Mouse (Mus musculus): Measurements from ENCODE around the gene Inafm1.
"Not testable (repeated sequence)": the region's sequence is repeated elsewhere in the genome, so short reads cannot be mapped to it uniquely, and the experiment has no call there.

Inafm1 gene

DNA sequence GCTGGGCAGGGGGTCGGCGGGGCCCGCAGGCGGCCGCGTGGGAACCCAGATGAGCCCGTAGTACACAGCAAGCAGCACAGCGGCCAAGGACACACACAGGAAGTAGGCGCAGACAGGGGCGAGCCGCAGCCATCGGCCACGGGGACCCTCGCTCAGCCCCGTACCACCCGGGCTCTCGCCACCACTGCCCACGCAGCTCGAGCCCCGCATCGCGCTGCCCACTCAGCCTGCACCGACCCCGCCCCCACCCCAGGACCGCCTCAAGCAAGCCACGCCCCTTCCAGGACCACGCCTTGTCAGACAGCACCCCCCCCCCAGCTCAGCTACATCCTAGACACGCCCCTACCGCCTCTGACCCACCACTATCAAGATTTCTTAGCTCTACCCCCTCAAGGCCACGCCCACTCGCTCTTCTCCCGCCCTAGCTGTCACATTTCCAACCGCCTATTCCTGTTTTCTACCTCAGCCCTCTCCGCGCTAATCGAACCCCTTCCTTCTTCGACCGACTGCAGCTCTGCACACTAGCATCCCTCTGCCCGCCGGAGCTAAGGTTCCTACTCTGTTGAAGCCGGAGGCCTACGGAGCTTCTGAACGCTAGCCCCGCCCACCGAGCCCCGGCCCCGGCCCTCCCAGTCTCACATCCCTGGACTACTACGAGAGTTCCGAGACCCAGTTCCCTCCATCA, at the start of gene Inafm1:
TSS of gene Inafm1 (minus strand) at position 537 of the 685 bp plus-strand sequence.
- DNase-seq: peak; percentile 90 to 92

DNA sequence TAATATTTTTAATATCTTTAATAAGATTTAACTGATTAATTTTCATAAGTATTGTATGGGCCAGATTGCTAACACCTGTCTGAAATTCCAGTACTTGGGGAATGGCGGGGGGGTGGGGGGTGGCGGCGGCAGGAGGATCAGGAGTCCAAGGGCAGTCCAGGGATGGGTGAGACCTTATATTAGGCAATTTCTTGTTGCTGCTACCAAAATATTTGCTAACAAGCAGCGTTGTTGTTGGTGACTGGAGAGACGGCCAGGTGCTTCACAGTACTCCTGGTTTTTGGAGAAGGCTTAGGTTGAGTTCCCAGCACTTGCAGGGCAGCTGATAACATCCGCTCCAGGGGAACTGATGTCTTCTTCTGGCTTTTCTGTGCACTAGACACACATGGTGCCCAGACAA, 47.1 kb upstream of the Inafm1 start:
- no peak for DNase-seq

DNA sequence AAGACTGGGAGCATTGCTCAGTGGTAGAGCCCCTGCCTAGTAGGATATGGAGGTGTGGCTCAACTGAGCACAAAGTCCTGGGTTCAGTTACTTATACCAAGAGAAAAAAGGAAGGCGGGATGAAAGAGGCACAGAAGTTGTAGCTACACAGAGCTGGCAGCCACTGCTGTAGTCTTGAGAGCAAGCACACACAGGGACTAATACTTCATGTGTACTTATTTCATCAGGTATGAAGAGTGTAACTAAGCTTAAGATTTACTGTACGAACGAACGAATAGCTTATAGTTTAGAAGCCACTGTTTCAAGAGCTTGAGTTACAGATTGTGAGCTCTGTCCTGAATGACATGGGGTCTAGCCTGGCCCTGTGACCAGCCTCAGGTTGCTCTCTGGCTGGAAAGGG, 45.8 kb upstream of the Inafm1 start:
- DNase-seq: no peak

DNA sequence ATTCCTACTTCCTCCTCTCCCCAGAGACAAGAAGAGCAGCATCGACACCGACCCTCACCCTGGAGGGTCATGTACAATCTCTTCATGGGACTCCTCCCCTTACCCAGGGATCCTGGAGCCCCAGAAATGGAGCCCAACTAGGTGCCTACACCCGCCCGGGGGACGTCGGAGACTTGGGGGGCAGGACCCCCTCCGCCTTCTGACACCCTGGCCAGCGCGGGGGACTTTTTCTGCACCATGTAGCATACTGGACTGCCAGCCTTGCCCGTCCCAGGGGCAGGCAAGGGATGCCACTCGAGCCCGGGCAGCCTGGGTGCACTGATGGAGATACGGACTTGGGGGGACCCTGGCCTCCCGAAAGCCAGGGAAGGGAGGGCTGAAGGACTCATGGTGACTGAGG, 43.7 kb upstream of the Inafm1 start:
- DNase-seq: no peak

DNA sequence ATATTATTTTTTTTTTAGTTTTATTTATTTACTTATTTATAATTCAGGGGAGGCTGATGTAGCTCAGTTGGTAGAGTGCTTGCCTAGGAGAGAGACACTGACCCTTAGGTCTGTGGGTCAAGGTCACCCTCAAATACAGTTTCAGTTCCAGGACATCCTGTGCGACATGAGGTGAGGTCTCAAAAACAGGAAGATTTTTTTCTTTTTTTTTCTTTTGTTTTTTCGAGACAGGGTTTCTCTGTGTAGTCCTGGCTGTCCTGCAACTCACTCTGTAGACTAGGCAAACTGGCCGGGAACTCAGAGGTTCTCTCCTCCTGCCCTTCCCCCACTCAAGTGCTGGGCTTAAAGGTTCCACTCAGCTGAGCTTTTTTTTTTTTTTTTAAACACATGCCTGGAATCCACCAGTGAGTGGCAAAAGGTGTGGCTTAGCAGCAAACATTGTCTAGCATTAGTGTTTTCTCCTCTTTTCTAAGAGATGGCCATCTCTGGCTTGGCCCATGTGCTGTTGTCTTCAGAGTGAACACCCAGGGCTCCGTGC, 41.9 kb upstream of the Inafm1 start:
- peak in 1 of 2 experiments; percentile 44 for DNase-seq

DNA sequence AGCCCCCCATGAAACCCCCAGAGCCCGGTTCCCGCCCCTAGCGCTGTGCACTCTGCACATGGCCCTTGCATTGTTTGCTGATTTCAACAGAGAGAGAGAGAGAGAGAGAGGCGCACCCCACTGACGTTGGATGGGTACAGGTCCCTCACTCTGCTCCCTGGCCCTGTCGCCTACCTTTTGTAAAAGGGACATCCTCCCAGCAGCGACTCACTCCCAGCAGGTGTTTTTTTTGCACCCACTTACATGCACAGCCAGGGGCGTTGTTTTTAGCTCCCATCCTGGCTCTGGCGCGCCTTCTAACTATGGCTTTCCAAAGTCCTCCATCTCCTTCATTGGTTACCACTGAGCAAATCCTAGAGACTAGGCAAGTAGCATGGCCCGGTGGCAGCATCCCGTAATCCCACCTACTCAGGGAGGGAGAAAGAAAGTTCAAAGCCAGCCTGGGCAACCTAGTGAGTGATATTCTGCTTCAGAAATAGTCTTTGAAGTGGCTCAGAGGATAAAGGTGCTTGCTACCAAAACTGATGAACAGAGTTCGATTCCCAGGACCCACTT, 40.9 kb upstream of the Inafm1 start:
- DNase-seq: no peak

DNA sequence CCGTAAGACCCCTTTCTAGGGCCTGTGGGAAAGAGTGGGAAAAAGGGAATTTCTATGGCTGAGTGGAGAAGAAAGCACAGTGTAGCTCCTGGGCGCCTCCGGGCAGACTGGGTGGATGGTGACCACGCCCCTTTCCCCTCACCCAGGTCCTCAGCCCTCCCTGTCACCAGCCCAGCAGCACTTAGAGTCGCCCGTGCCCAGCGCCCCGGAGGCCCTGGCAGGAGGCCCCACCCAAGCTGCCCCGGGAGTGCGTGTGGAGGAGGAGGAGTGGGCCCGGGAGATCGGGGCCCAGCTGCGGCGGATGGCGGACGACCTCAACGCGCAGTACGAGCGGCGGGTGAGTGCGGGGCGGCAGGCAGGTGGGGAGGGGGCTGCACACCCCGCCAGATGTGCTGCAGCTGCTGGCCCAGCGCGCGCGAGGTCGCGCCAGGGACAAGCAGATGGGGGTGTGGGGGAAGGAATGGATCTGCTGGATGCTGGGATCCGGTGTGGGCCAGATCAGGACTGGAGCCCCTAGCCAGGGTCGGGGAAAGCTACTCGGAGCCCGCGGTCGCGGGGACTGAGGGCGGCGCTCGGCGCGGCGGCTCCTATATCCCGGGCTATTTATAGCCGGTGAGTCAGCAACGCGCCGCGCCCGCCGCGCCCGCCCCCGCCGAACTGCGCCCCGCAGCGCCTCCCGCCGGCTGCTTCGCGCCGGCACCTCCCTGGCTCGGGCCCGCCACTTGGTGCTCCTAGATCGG, 40.2 kb upstream of the Inafm1 start:
- peak; percentile 62 to 66 for DNase-seq

DNA sequence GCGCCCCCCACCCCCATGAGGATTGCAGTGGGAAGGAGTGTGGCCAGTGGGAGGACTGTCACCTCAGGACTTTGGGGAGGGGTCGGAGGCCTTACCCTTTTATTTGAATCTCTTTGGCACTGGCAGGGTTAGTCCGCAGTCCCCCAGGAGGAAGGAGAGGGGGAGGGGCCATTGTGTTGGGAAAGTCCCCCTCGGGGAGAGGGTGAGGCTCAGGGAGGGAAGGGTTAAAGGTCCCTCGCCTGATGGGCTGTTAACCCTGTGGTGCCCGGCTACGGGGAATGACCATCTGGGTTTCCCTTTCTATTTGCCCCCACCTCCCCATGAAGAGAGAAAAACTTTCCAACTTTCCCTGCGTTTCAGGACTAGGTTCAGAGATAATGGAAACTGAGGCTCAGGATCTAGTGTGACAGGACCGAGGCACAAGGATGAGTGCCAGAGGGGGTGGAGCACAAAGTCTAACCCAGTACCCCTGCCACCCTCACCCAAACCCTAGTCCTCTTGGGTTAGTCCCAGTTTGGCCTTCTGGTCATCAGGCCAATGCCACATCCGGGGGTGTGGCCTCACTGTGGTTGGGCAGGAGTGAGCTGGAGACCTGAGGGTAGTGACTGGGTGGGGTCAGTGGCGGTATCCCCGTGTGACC, 39.4 kb upstream of the Inafm1 start:
- peak; percentile 63 to 64 for DNase-seq

DNA sequence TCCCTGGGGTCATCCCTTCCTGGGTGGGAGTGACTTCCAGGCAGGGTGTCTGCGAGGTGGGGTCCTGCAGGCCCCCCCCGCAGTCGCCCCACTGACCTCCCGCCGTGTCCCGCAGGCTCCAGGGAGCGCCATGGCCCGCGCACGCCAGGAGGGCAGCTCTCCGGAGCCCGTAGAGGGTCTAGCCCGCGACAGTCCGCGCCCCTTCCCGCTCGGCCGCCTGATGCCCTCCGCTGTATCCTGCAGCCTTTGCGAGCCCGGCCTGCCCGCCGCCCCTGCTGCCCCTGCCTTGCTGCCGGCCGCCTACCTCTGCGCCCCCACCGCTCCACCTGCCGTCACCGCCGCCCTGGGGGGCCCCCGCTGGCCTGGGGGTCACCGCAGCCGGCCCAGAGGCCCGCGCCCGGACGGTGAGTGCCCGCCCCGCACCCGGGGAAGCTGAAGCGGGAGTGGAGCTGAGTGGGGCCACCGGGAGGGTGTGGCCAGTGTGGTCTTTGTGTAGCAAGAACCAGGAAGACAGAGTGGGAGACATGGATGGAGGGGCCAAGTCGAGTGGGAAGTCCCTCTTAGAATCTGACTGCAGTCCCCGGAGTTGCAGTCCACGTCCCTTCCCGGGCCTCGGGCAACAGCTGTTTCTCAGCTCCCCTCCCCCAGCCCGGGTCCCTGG, 38.7 kb upstream of the Inafm1 start:
- DNase-seq: peak in 1 of 2 experiments; percentile 17

DNA sequence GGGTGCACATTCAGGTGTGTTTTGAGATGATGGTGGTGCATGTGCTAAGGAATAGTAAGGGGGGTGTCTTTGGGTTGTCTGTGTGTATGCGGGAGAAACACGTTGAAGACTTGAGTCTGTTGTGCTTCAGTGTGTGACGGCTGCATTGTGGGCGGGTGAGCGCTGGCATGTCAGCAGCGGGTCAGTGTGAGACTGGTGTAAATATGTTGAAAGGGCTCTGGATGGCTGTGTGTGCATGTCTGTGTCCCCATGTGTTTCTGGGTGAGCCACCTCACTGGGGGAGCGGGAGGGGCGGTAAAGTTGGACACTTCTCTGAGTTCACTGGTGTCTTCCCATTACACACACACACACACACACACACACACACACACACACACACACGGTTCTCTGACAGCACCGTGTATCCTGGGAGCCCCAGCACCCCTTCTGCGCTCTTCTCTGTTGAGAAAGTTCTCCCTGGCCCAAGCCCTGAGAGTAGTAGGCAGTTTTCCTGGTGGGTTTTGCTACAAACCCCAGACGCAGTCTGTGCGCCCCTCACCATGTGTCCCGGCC, 38.1 kb upstream of the Inafm1 start:
- peak in 1 of 2 experiments; percentile 18 for DNase-seq

DNA sequence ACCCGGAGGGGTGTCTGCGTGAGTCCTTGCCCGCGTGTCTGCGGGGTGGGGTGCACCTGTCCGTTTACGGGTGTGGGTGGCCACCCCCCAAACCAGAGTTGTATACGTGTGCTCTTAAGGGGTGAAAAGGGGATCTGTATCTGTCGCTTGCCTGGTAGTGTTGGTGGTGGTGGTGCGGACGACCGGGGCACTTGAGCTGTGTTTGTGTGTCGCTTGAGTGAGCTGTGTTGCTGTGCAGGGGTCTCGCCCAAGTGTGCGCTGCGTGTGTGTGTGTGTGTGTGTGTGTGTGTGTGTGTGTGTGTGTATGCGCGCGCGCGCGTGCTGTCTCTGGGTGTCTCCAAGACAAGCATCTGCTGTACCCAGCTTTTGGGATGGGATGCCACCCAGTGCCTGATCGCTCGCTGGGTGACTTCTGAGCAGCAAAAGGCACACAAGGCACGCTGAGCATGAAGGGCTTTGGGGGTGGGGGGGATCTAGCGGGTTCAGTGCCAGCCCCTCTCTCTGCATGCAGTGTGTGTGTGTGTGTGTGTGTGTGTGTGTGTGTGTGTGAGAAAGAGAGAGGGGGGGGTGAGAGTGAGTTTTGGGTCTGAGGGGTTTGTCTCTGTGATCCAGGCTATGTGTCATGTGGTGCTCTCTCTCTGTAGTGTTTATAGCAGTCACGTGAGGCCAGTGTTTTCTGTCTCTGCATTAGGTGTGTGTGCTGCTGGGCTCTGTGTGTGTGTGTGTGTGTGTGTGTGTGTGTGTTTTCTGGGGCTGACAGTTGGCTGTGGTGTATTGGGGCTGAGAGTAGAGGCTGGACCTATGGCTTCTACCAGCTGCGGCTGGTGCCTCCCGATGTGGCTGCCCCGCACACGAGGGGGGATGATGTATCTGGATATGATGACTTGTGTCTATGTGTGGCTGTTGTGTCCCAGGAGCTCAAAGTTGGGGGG, 37.4 kb upstream of the Inafm1 start:
- DNase-seq: peak in 1 of 2 experiments; percentile 13

DNA sequence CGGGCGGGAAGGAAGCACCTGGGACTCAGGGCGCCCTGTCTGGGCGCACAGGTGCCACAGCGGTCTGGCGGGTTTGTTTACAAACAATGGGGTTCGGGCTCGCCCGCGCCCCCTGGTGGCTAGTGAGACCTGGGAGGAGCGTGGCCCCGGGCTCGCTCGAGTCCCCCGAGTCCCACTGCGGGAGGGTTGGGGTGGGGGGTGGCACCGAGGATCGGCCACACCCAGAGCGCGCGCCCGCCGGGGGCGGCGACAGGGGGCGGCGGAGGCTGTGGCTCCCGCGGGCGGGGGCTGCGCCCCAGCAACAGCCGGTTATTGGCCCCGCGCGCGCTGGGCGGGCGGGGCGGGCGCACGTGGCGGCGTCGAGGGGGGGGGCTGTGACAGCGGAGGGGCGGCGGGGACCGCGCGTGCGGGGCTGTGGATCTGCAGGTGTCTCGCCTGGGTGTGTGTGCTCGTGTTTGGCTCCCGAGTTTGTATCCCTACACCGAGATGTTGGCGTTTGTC, 36.7 kb upstream of the Inafm1 start:
- DNase-seq: peak; percentile 67 to 76

DNA sequence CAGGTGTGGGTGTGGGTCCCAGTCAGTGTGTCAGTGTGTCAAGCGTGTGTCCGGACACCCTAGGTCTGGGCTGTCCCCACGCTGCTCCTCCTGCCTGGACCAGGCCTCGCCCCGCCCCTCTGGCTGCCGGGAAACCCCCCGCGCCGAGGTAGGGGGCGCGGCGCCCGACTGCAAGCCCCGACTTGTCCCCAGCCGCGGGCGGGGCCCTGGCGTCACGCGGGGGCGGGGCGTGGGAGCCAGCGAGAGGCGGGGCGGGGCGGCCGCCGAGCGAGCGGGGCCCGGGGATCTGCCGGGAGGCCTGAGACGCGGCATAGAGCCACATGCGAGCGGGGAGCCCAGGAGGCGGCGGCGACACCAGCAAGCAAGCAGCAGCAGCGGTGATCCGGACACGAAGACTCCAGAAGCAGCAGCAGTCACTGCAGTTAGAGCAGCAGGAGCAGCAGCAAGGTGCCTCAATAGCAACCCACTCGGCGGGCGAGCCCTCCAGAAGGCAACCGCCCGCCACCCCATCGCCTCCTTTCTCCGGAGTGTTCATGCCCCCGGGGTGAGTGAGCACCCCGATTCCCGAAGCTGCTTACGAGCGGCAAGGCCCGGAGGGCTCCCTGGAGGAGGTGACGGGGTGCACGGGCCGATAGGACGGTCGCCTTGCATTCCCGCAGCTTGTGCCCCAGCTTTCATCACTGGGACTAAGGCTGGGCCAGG, 36.1 kb upstream of the Inafm1 start:
- DNase-seq: peak; percentile 82 to 87

DNA sequence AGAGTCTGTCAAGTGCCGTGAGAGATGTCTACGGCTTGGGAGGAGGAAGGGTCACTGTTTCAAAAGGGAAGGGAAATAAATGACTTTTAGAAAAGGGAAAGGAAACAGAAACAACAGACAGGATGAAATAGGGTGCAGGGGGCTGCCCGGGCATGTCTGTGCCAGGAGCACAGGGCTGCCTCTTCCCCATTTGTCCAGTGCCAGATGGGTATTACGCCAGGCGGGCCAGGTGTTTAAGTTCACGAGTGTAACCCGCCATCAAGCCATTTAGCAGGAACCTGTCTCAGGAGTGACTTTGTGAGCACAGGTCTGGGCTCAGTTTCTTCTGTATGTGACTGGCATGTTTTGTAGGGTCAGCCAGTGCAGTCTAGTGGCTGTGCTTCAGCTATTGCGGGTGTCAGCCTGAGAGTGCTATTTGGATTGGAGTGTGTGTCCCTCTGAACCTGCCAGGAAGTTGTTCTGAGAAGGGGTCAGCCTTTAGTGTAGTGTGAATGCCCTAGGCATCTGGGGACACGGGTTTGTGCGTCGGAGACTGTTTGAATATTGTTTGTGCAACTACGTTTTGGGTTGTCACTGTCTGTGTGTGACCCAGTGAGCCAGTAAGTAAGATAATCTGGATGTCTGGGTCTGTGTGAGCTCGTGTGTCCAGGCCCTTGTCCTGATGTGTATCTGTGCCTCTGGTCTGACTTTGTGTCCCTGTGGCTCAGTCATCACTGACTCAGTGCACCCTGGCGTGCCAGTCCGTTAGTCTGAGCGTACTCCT, 35.3 kb upstream of the Inafm1 start:
- peak in 1 of 2 experiments; percentile 8 for DNase-seq

DNA sequence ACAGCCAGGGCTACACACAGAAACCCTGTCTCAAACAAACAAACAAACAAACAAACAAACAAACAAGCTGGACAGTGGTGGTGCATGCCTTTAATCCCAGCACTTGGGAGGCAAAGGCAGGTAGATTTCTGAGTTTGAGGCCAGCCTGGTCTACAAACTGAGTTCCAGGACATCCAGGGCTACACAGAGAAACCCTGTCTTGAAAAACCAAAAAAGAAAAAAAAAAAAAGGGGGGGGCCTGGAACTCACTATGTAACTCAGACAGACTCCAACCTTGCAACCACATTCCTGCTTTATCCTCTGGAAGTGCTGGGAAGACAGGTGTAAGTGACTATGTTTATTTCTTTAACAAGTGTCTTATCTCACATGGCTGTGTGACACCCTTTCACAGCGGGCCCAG, 34.7 kb upstream of the Inafm1 start, which contains the start of gene Bbc3:
TSS of gene Bbc3 (plus strand) at position 301 of the 400 bp plus-strand sequence.
- DNase-seq: not testable (repeated sequence)

DNA sequence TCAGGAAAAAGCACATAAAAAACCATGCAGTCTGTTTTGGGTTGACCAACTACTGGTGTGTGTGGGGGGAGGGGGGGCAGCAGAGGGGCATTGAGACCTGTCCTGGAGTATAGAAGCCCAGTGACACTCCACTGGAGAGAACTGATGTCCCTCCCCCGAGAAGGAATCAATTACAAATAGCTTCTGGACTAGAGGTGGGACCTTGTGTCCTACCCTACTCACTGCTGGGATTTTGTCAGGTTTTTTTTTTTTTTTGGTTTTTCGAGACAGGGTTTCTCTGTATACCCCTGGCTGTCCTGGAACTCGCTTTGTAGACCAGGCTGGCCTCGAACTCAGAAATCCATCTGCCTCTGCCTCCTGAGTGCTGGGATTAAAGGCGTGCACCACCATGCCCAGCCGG, 33.7 kb upstream of the Inafm1 start:
- DNase-seq: not testable (repeated sequence)

DNA sequence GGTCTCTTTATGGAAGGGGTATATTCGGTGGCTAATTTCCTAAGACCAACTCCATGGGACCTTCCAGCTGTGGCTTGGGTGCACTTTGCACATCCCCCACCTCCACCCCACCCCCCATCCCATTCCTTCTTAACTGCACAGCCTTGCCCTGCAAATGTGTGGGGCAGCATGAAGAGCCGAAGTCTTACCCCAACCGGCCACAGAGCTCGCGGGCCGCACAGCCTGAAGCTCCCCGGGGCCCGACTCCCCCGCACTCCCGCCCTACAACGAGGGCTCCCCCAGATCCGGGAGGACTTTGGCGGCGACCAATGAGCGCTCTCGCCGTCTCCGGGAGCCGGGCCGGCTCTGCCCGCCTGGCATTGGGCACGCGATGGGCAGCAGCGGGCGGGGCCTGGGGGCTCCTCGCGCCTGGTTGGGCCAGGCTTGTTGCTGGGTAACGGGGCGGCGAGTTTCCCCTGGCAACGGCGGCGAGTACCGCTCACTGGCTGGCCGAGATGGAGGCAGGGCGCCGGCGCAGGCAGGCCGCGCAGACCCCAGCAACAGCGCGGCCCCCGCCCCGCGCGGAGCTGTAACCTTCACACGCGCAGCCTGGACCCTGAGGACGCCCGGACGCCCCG, 26.1 kb upstream of the Inafm1 start:
- peak; percentile 79 to 82 for DNase-seq

DNA sequence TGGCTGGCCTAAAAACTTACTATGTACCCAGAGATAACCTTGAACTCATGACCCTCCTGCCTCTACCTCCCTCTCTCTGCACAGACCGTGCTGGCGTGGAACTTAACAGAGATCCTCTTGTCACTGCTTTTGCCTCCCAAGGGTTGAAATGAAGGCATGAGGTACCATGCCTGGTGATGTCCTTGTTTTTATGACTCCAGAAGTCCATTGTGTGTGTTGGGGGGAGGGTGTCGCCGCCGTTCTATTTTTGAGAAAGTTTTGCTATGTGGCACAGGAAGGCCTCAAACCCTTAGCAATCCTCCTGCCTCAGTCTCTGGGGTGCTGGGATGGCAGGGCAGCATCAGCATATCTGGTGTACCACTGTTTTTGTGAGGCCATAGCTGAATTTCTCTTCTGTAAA, 25.5 kb upstream of the Inafm1 start:
- no peak for DNase-seq

DNA sequence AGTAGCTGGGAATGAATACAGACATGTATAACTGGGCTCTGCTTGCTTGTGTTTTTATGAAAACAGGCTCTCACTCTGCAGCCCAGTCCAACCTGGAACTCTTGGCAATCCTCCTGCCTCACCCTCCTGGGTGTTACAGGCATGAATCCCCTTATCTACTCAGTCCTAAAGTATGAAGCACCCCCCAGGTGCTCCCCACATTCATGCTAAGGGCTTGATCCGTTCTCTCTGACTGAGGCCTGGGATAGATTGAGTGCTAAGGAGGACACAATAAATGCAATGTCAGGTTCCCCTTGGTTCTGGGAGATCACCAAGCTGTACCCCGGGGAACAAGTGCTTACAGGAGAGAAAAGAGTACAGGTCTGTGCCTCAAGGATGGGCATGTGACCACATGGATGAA, 24.2 kb upstream of the Inafm1 start:
- no peak for DNase-seq
